Mouse (Mus musculus) myocyte (in vitro differentiated cells): ENCODE measurements at regions not wholly inside any gene's neighbourhood (a gene's known extent, or its start where the extent isn't known, plus 50 kb on each side); places are given as distances from the start of the nearest gene placed in this dataset.

Experiments used
- MYOG ChIP-seq, 3 experiments: IDR thresholded peaks; one replicate each; pipeline ENCODE4 v1.6.1; 2011; ENCODE audit warnings: control low read depth in 2 of 3, low read depth in 2 of 3, mild to moderate bottlenecking in 2 of 3; ENCODE audit not compliant: insufficient read length in 2 of 3, control insufficient read depth in 1 of 3, insufficient read depth in 1 of 3
- POLR2A ChIP-seq: IDR thresholded peaks from one replicate; pipeline ENCODE4 v1.6.1; 2011; ENCODE audit warnings: low read depth, mild to moderate bottlenecking, control low read depth, moderate library complexity; ENCODE audit not compliant: insufficient read length
- TCF12 ChIP-seq: IDR thresholded peaks from one replicate; pipeline ENCODE4 v1.6.1; 2011; ENCODE audit warnings: mild to moderate bottlenecking, control low read depth; ENCODE audit not compliant: poor library complexity, insufficient read depth, severe bottlenecking
- USF1 ChIP-seq: IDR thresholded peaks from one replicate; pipeline ENCODE4 v1.6.1; 2011; ENCODE audit warnings: low read depth, mild to moderate bottlenecking, control low read depth, moderate library complexity

DNA sequence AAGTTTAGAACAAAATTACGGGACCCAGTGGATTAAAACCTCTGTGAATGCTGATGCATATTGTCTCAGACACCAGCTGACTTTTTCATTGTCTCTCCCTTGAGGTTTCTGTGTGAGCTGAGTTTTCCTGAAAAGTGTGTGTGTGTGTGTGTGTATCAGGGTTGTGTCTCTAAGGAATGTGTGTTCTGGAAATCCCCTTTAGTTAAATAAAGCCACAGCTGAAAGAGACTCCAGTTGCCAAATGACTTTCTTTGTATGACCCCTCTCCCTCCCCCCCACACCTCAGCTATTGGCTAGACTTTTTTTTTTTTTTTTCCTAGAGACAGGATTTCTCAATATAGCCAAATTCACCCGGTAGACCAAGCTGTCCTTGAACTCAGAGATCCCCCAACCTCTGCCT is 119.5 kb upstream of the Nmur2 start:
- TF ChIP-seq USF1 (no peak), POLR2A (no peak), MYOG (IDR thresholded peaks at IDR 0.05; ENCODE audit: control insufficient read depth in 1 of 3, insufficient read depth in 1 of 3, insufficient read length in 2 of 3, low read depth in 2 of 3) (no peak), TCF12 (no peak)
